Mouse (Mus musculus) megakaryocyte-erythroid progenitor cell, adult 5-6 weeks (primary cell): Measurements from ENCODE around the gene Snrnp40. TPM values are rescaled to one million over a fixed set of nuclear protein-coding genes. Genes with fewer than 3 reads are reported as not detected.

Experiments
- ATAC-seq: replicated peaks from 2 replicates; pipeline ENCODE4 v1.8.0; 2016; ENCODE audit warnings: mild to moderate bottlenecking, inconsistent platforms; ENCODE audit not compliant: severe bottlenecking, poor library complexity, low FRiP score, low TSS enrichment
- total RNA-seq, 2 experiments: library from RNA; stranded (forward) in 1 of 2; stranded (reverse) in 1 of 2; fragments of 200-1000, 215-1000 nt in 1 of 2; fragments of >200 nt in 1 of 2; fragmentation: Nextera tagmentation in 1 of 2; gene quantifications; 2 replicates each; pipeline ENCODE4 v1.2.3; 2014 to 2017

The Snrnp40 gene
- total RNA-seq, 2 experiments from 2014 or later = 96.3 to 106 TPM

GRCm38 (mm10) chr4:130376675-130377074, 16.7 kb downstream of the Snrnp40 start:
- no peak for ATAC-seq

GRCm38 (mm10) chr4:130377500-130377899, 17.6 kb downstream of the Snrnp40 start:
- no peak for ATAC-seq

GRCm38 (mm10) chr4:130379181-130379580, 19.2 kb downstream of the Snrnp40 start:
- no peak for ATAC-seq

GRCm38 (mm10) chr4:130380418-130380817, 20.5 kb downstream of the Snrnp40 start:
- no peak for ATAC-seq

- no peak for ATAC-seq
Measured at GRCm38 (mm10) chr4:130387256-130387655, 27.3 kb downstream of the Snrnp40 start.

- no peak for ATAC-seq
Measured at GRCm38 (mm10) chr4:130389496-130389895, 29.6 kb downstream of the Snrnp40 start.

- ATAC-seq = no peak
Measured at GRCm38 (mm10) chr4:130389927-130390326, 30.0 kb downstream of the Snrnp40 start.

GRCm38 (mm10) chr4:130391265-130391664, 31.3 kb downstream of the Snrnp40 start:
- ATAC-seq = peak; percentile 55; the same call in 1 of the 2 replicates

Other genes with a start within 250 kb of the Snrnp40 start
- gene Hcrtr1, start 220.8 kb upstream of the Snrnp40 start, total RNA-seq (2014; fragmentation: Nextera tagmentation) = not detected in 2 replicates
- not detected in 2 replicates for gene Hcrtr1, start 220.8 kb upstream of the Snrnp40 start, total RNA-seq (2017)
- 2.7 and 15.3 TPM in 2 replicates for gene Tinagl1, start 185.0 kb upstream of the Snrnp40 start, total RNA-seq (2014; fragmentation: Nextera tagmentation)
- gene Tinagl1, start 185.0 kb upstream of the Snrnp40 start, total RNA-seq (2017) = 1.8 and 2.7 TPM in 2 replicates
- gene Gm853, start 137.7 kb upstream of the Snrnp40 start, total RNA-seq (2014; fragmentation: Nextera tagmentation) = not detected in 2 replicates
- not detected in 2 replicates for gene Gm853, start 137.7 kb upstream of the Snrnp40 start, total RNA-seq (2017)
- gene Serinc2, start 80.9 kb upstream of the Snrnp40 start, total RNA-seq (2014; fragmentation: Nextera tagmentation) = not detected in 2 replicates
- gene Serinc2, start 80.9 kb upstream of the Snrnp40 start, total RNA-seq (2017) = not detected in 2 replicates
- gene Fabp3, start 51.5 kb upstream of the Snrnp40 start, total RNA-seq (2014; fragmentation: Nextera tagmentation) = not detected in 2 replicates
- not detected in 2 replicates for gene Fabp3, start 51.5 kb upstream of the Snrnp40 start, total RNA-seq (2017)
- gene Gm10570, start 51.5 kb upstream of the Snrnp40 start, total RNA-seq (2014; fragmentation: Nextera tagmentation) = not detected in 2 replicates
- gene Gm10570, start 51.5 kb upstream of the Snrnp40 start, total RNA-seq (2017) = not detected in 2 replicates
- gene Zcchc17, start 189 bp upstream of the Snrnp40 start, total RNA-seq (2014; fragmentation: Nextera tagmentation) = 37.6 and 62.0 TPM in 2 replicates
- gene Zcchc17, start 189 bp upstream of the Snrnp40 start, total RNA-seq (2017) = 80.6 and 99.6 TPM in 2 replicates
- 0.44 TPM in 1 of 2 replicates, not detected in the other for gene Nkain1, start 214.0 kb downstream of the Snrnp40 start, total RNA-seq (2014; fragmentation: Nextera tagmentation)
- not detected in 2 replicates for gene Nkain1, start 214.0 kb downstream of the Snrnp40 start, total RNA-seq (2017)